17 mouse cellular contexts compared by ENCODE assay signal in genomic region chr11:64755563-64755962, GRCm38 (mm10).
DNase-seq lines count a peak whose midpoint lies in the region; ATAC-seq and TF ChIP-seq lines count a peak whose summit lies in the region.
"Had no signal": no experiment of that assay in that cellular context is flagged by ENCODE, and none has a peak within 500 bp of the region (broad histone marks: within the 10 kb centered on the region; RNA-seq: fewer than 3 reads in every experiment).

No protein-coding gene starts in this region.

- no peak overlapping the region for H3K4me3 ChIP-seq in lung, postnatal 0 days (ENCODE audit: low read depth, low read length)
- H3K4me3 ChIP-seq: embryonic facial prominence, embryonic 15.5 days; heart, embryonic 15.5 days; liver, embryonic 15.5 days; midbrain, embryonic 12.5 days; neural tube, embryonic 13.5 days had no signal

- H3K36me3 ChIP-seq in lung, postnatal 0 days (ENCODE audit: insufficient read depth, low read length) = no peaks in the 10 kb centered on the region
- H3K36me3 ChIP-seq: embryonic facial prominence, embryonic 15.5 days; heart, embryonic 15.5 days; liver, embryonic 15.5 days; midbrain, embryonic 12.5 days; neural tube, embryonic 13.5 days had no signal

- no peak overlapping the region for H3K4me2 ChIP-seq in lung, postnatal 0 days (replicated peaks; ENCODE audit: low read depth, low read length)
- H3K4me2 ChIP-seq: embryonic facial prominence, embryonic 15.5 days; heart, embryonic 15.5 days; liver, embryonic 15.5 days; midbrain, embryonic 12.5 days; neural tube, embryonic 13.5 days had no signal

- WGBS in lung, postnatal 0 days = 90% methylated on average over 1 of the region's 1 CpGs

- no peak for ATAC-seq in CD4-positive, CD25-positive, alpha-beta regulatory T cell, adult 4 months
- ATAC-seq in lung, postnatal 0 days = no peak
- ATAC-seq in common myeloid progenitor, adult 5-6 weeks (replicated peaks; ENCODE audit: low read depth, poor library complexity, severe bottlenecking) = peak; percentile 83
- ATAC-seq: forebrain, embryonic 16.5 days had no signal

- no peaks in the 10 kb centered on the region for H3K9me3 ChIP-seq in lung, postnatal 0 days (ENCODE audit: low read length)
- H3K9me3 ChIP-seq: embryonic facial prominence, embryonic 15.5 days; heart, embryonic 15.5 days; liver, embryonic 15.5 days; midbrain, embryonic 12.5 days; neural tube, embryonic 13.5 days had no signal

- H3K9ac ChIP-seq in lung, postnatal 0 days (replicated peaks; ENCODE audit: low read depth) = no peak overlapping the region
- H3K9ac ChIP-seq: embryonic facial prominence, embryonic 15.5 days; heart, embryonic 15.5 days; liver, embryonic 15.5 days; midbrain, embryonic 12.5 days; neural tube, embryonic 13.5 days had no signal

- TF ChIP-seq CTCF in lung, postnatal 0 days (IDR thresholded peaks at IDR 0.05) = peak; percentile 41

- no peaks in the 10 kb centered on the region for H3K4me1 ChIP-seq in lung, postnatal 0 days (ENCODE audit: insufficient read depth, low read depth, low read length)
- H3K4me1 ChIP-seq: heart, embryonic 15.5 days; liver, embryonic 15.5 days had no signal

- intact Hi-C loops in gastrocnemius, postnatal 36 days (cut with DNase I) = no loop called here

- no peak for TF ChIP-seq EP300 in lung, postnatal 0 days (IDR thresholded peaks at IDR 0.05)

- H3K27ac ChIP-seq in lung, postnatal 0 days (ENCODE audit: low read length) = no peak overlapping the region
- H3K27ac ChIP-seq: embryonic facial prominence, embryonic 15.5 days; heart, embryonic 15.5 days; liver, embryonic 15.5 days; midbrain, embryonic 12.5 days; neural tube, embryonic 13.5 days had no signal

- H3K27me3 ChIP-seq in lung, postnatal 0 days (replicated peaks; ENCODE audit: insufficient read depth, low read length) = no peaks in the 10 kb centered on the region
- H3K27me3 ChIP-seq: embryonic facial prominence, embryonic 15.5 days; heart, embryonic 15.5 days; liver, embryonic 15.5 days; midbrain, embryonic 12.5 days; neural tube, embryonic 13.5 days had no signal

- DNase-seq in CD4-positive, CD25-positive, alpha-beta regulatory T cell, adult 2 months (ENCODE audit: low read depth, low spot score) = peak; percentile 53
- DNase-seq in lung, postnatal 0 days (ENCODE audit: low spot score) = no peak
- no peak for DNase-seq in lung, adult 18-20 months
- DNase-seq in thymus, postnatal 10 days (ENCODE audit: low spot score in 2 of 2) = peak; percentile 37 to 46
- DNase-seq in gastrocnemius, postnatal 36 days = no peak
- DNase-seq in left cerebral cortex, adult 18-20 months (ENCODE audit: low spot score in 2 of 2) = no peak
- DNase-seq: adrenal gland, adult 8-10 months; cerebellum, postnatal 14 days; gastrocnemius, postnatal 14 days had no signal

Comparison
In these comparisons a context has a peak if more than half of its experiments do, and no peak if none do; other contexts are left out.
1. DNase-seq: peak in CD4-positive, CD25-positive, alpha-beta regulatory T cell, adult 2 months (single experiment) and thymus, postnatal 10 days (2 of 2); none in lung, postnatal 0 days (single experiment), lung, adult 18-20 months (0 of 2), gastrocnemius, postnatal 36 days (0 of 2) and left cerebral cortex, adult 18-20 months (0 of 2).